Comparison of ENCODE assay signal across 8 mouse cellular contexts in genomic region chr5:104570766-104571165, GRCm38 (mm10).
DNase-seq lines count a peak whose midpoint lies in the region; ATAC-seq and TF ChIP-seq lines count a peak whose summit lies in the region.

No protein-coding gene starts in this region.

- no peak for TF ChIP-seq EP300 in CH12.LX (IDR thresholded peaks at IDR 0.05; ENCODE audit: low read length)
- no peak for TF ChIP-seq EP300 in lung, postnatal 0 days (IDR thresholded peaks at IDR 0.05)

- peak overlapping the region; percentile 66; the same call in 1 of the 2 replicates for H3K9ac ChIP-seq in CH12.LX (ENCODE audit: insufficient read depth, low read depth)
- H3K9ac ChIP-seq in embryonic facial prominence, embryonic 14.5 days (ENCODE audit: low read depth, low read length): peak overlapping the region; percentile 77; the same call in 1 of the 2 replicates
- no peak overlapping the region for H3K9ac ChIP-seq in lung, postnatal 0 days (replicated peaks; ENCODE audit: low read depth)

- WGBS in embryonic facial prominence, embryonic 14.5 days: 49% methylated on average over 6 of the region's 6 CpGs
- 44% methylated on average over 6 of the region's 6 CpGs for WGBS in lung, postnatal 0 days

- no peak for TF ChIP-seq CTCF in CH12.LX (conservative IDR thresholded peaks at IDR 0.05 in 1 of 2, IDR thresholded peaks at IDR 0.05 in 1 of 2; ENCODE audit: low read depth in 2 of 2, low read length in 2 of 2)
- TF ChIP-seq CTCF in lung, postnatal 0 days (IDR thresholded peaks at IDR 0.05): no peak

- in situ Hi-C loops in CH12.LX (cut with MboI; ENCODE audit: low pct_ligation_motif_present, low pct_unique_long_range_greater_than_20kb, low sequenced_read_pairs): no loop called here

- TF ChIP-seq POLR2A in CH12.LX (IDR thresholded peaks at IDR 0.05; ENCODE audit: low read depth, low read length): no peak

- DNase-seq in CH12.LX (ENCODE audit: extremely low read depth): no peak
- DNase-seq in ZHBTc4 (ENCODE audit: low read depth, low spot score): peak; percentile 77
- DNase-seq in embryonic facial prominence, embryonic 14.5 days (ENCODE audit: low spot score): no peak
- DNase-seq in heart, postnatal 4 days: peak; percentile 47
- peak; percentile 11 to 43 for DNase-seq in layer of hippocampus, adult 8-10 months (ENCODE audit: low spot score in 2 of 2)
- DNase-seq in lung, postnatal 0 days (ENCODE audit: low spot score): peak; percentile 26
- peak; percentile 6 for DNase-seq in splenic B cell, adult 2 months (ENCODE audit: low read depth, low spot score)
- DNase-seq in embryo, embryonic 10 days (ENCODE audit: low spot score): no peak

- ATAC-seq in embryonic facial prominence, embryonic 14.5 days (ENCODE audit: low read depth): no peak
- no peak for ATAC-seq in lung, postnatal 0 days

- peaks cover 11% of the 10 kb centered on the region for H3K9me3 ChIP-seq in CH12.LX (replicated peaks; ENCODE audit: low read length)
- peaks cover 25% of the 10 kb centered on the region for H3K9me3 ChIP-seq in embryonic facial prominence, embryonic 14.5 days (ENCODE audit: control insufficient read depth, low read length)
- no peaks in the 10 kb centered on the region; the same call in 1 of the 2 replicates for H3K9me3 ChIP-seq in lung, postnatal 0 days (ENCODE audit: low read length)

- dilution Hi-C loops in CH12.LX (cut with MboI; ENCODE audit: extremely low pct_ligation_motif_present, extremely low pct_unique_long_range_greater_than_20kb, low sequenced_read_pairs): no loop called here

- H3K79me2 ChIP-seq in CH12.LX (replicated peaks; ENCODE audit: control insufficient read depth, extremely low read depth, insufficient read depth, poor library complexity, severe bottlenecking): peaks cover 28% of the 10 kb centered on the region

- peaks cover 9 to 10% of the 10 kb centered on the region in 2 experiments for H3K36me3 ChIP-seq in CH12.LX (replicated peaks in 1 of 2; ENCODE audit: control insufficient read depth in 1 of 2, insufficient read depth in 1 of 2, low read length in 1 of 2)
- H3K36me3 ChIP-seq in embryonic facial prominence, embryonic 14.5 days (ENCODE audit: control insufficient read depth, insufficient read depth, low read length): peaks cover 14% of the 10 kb centered on the region
- no peaks in the 10 kb centered on the region for H3K36me3 ChIP-seq in lung, postnatal 0 days (ENCODE audit: insufficient read depth, low read length)
- H3K36me3 ChIP-seq in splenic B cell, adult 2 months (ENCODE audit: control insufficient read depth, insufficient read depth, low read length, poor library complexity, severe bottlenecking): no peaks in the 10 kb centered on the region

- no peak for TF ChIP-seq RAD21 in CH12.LX (IDR thresholded peaks at IDR 0.05; ENCODE audit: low read depth, low read length)

- no peak overlapping the region for H3K27ac ChIP-seq in CH12.LX (ENCODE audit: insufficient read depth, low read depth)
- no peak overlapping the region for H3K27ac ChIP-seq in embryonic facial prominence, embryonic 14.5 days (replicated peaks; ENCODE audit: low read depth, low read length)
- no peak overlapping the region for H3K27ac ChIP-seq in lung, postnatal 0 days (ENCODE audit: low read length)

- H3K4me3 ChIP-seq in CH12.LX (replicated peaks in 1 of 3; ENCODE audit: low read depth in 2 of 3, low read length in 2 of 3, poor library complexity in 1 of 3): peak overlapping the region in 2 of 3 experiments; percentile 27 to 29
- H3K4me3 ChIP-seq in embryonic facial prominence, embryonic 14.5 days (ENCODE audit: low read depth, low read length): peak overlapping the region; percentile 53
- H3K4me3 ChIP-seq in lung, postnatal 0 days (ENCODE audit: low read depth, low read length): peak overlapping the region; percentile 57

- H3K4me1 ChIP-seq in CH12.LX (ENCODE audit: control insufficient read depth in 1 of 2, insufficient read depth in 2 of 2): no peaks in the 10 kb centered on the region
- no peaks in the 10 kb centered on the region for H3K4me1 ChIP-seq in embryonic facial prominence, embryonic 14.5 days (ENCODE audit: control insufficient read depth, insufficient read depth, low read length)
- no peaks in the 10 kb centered on the region for H3K4me1 ChIP-seq in lung, postnatal 0 days (ENCODE audit: insufficient read depth, low read depth, low read length)

- no peak overlapping the region for H3K4me2 ChIP-seq in CH12.LX (ENCODE audit: insufficient read depth, low read depth, poor library complexity, severe bottlenecking)
- H3K4me2 ChIP-seq in embryonic facial prominence, embryonic 14.5 days (ENCODE audit: low read depth, low read length): peak overlapping the region; percentile 40
- H3K4me2 ChIP-seq in lung, postnatal 0 days (replicated peaks; ENCODE audit: low read depth, low read length): peak overlapping the region; percentile 25; the same call in 1 of the 2 replicates

- H3K27me3 ChIP-seq in CH12.LX (replicated peaks): no peaks in the 10 kb centered on the region
- no peaks in the 10 kb centered on the region for H3K27me3 ChIP-seq in embryonic facial prominence, embryonic 14.5 days (replicated peaks; ENCODE audit: control insufficient read depth, insufficient read depth, low read length)
- no peaks in the 10 kb centered on the region for H3K27me3 ChIP-seq in lung, postnatal 0 days (replicated peaks; ENCODE audit: insufficient read depth, low read length)
- no peaks in the 10 kb centered on the region for H3K27me3 ChIP-seq in splenic B cell, adult 2 months (ENCODE audit: control insufficient read depth, insufficient read depth, low read length, poor library complexity, severe bottlenecking)

TF ChIP-seq in CH12.LX, 34 proteins besides CTCF, POLR2A, EP300 and RAD21:
- TF ChIP-seq ZMIZ1 (IDR thresholded peaks at IDR 0.05; ENCODE audit: low read depth, low read length) (no peak), GABPA (IDR thresholded peaks at IDR 0.05; ENCODE audit: insufficient replicate concordance, low read depth, low read length) (no peak), MEF2A (IDR thresholded peaks at IDR 0.05; ENCODE audit: borderline replicate concordance, low read depth, low read length) (no peak), SMC3 (IDR thresholded peaks at IDR 0.05; ENCODE audit: low read depth, low read length) (no peak), MXI1 (IDR thresholded peaks at IDR 0.05; ENCODE audit: low read depth, low read length) (no peak), MAX (IDR thresholded peaks at IDR 0.05; ENCODE audit: low read length) (no peak), USF2 (conservative IDR thresholded peaks at IDR 0.05; ENCODE audit: low read depth, low read length) (no peak), ZNF384 (IDR thresholded peaks at IDR 0.05; ENCODE audit: low read depth, low read length) (no peak), IRF4 (IDR thresholded peaks at IDR 0.05; ENCODE audit: low read depth, low read length) (no peak), SIN3A (IDR thresholded peaks at IDR 0.05; ENCODE audit: low read length) (no peak), HCFC1 (IDR thresholded peaks at IDR 0.05; ENCODE audit: low read depth, low read length) (no peak)

Comparison
In these comparisons a context has a peak if more than half of its experiments do, and no peak if none do; other contexts are left out.
1. DNase-seq: peak in ZHBTc4 (single experiment), heart, postnatal 4 days (single experiment), layer of hippocampus, adult 8-10 months (2 of 2), lung, postnatal 0 days (single experiment) and splenic B cell, adult 2 months (single experiment); none in CH12.LX (single experiment), embryonic facial prominence, embryonic 14.5 days (single experiment) and embryo, embryonic 10 days (single experiment).
2. Peak in every context shown above with its lines, with median percentiles within 50 percentile points of each other: H3K4me3 ChIP-seq.